Mouse (Mus musculus) hindbrain, embryonic 16.5 days (tissue): ENCODE results near the gene Pde7b. TPM values are rescaled to one million over a fixed set of nuclear protein-coding genes. Genes with fewer than 3 reads are reported as not detected.
A peak's percentile ranks its signal among the peaks of the same experiment; 100 is the strongest.

Experiments used
- ATAC-seq: fragments of 200-750 bp; cut with Nextera tagmentation; 2 replicates; pipeline ENCODE4 v1.8.0; 2017; ENCODE audit warnings: moderate TSS enrichment, moderate library complexity
- H3K27ac ChIP-seq: fragments of 300-500 bp; sonication (generic); 2 replicates; pipeline ENCODE4 v1.5.1; 2014; ENCODE audit warnings: low read depth, mild to moderate bottlenecking, control low read depth, low read length, moderate library complexity
- H3K27me3 ChIP-seq: fragments of 300-500 bp; sonication (generic); replicated peaks from 2 replicates; pipeline ENCODE4 v1.6.1; 2014; ENCODE audit warnings: low read length; ENCODE audit not compliant: control insufficient read depth, insufficient read depth
- H3K36me3 ChIP-seq: fragments of 300-500 bp; sonication (generic); 2 replicates; pipeline ENCODE4 v1.6.1; 2014; ENCODE audit warnings: mild to moderate bottlenecking, low read length, moderate library complexity, mixed read lengths; ENCODE audit not compliant: control insufficient read depth, insufficient read depth
- H3K4me1 ChIP-seq: fragments of 300-500 bp; sonication (generic); 2 replicates; pipeline ENCODE4 v1.6.1; 2014; ENCODE audit warnings: low read depth, low read length; ENCODE audit not compliant: control insufficient read depth, insufficient read depth
- H3K4me2 ChIP-seq: fragments of 300-500 bp; sonication (generic); 2 replicates; pipeline ENCODE4 v1.6.1; 2014; ENCODE audit warnings: mild to moderate bottlenecking, low read length, control low read depth, moderate library complexity
- H3K4me3 ChIP-seq: fragments of 300-500 bp; sonication (generic); 2 replicates; pipeline ENCODE4 v1.5.1; 2014; ENCODE audit warnings: mild to moderate bottlenecking, low read length, control low read depth, moderate library complexity
- H3K9ac ChIP-seq: fragments of 300-500 bp; sonication (generic); 2 replicates; pipeline ENCODE4 v1.6.1; 2014; ENCODE audit warnings: low read depth, mild to moderate bottlenecking, control low read depth, low read length, moderate library complexity
- H3K9me3 ChIP-seq: fragments of 300-500 bp; sonication (generic); 2 replicates; pipeline ENCODE4 v1.6.1; 2014; ENCODE audit warnings: mild to moderate bottlenecking, low read length, moderate library complexity; ENCODE audit not compliant: control insufficient read depth
- WGBS: fragments of 180-500 bp; shearing (Covaris S2); extraction: QIAGEN DNeasy Blood & Tissue Kit; methylation state at CpG from one replicate; pipeline ENCODE4 v1.1.7; 2014; 5-methylcytosine and 5-hydroxymethylcytosine counted together
- polyA plus RNA-seq: library from polyadenylated mRNA; unstranded; fragments of >200 nt; fragmentation: Nextera tagmentation; extraction: Ambion mirVana; gene quantifications from 2 replicates; pipeline ENCODE4 v1.2.1, GENCODE M21; 2015

Gene Pde7b
- polyA plus RNA-seq, 1 experiment from 2014 or later = 2.8 TPM

DNA sequence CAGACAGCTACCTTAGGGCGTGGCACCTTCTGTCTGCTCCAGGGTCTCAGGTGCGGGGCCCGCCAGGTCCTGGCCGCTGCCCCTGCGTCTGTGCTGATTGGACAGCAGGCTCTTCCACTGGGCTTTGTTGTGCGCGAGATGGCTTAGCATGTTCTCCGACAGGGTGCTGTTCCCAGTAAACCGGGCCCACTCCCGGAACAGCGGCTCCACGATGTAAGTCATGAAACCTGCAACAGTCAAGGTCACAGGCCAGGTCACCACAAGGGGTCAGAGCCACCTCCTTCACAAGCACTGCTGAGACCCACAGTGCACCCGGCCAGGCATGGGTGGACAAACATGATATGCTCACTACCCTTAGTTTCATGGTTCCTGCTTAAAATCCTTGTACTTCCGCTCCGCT, 324.5 kb downstream of the Pde7b start:
- H3K27ac ChIP-seq = no peak overlapping the region
- H3K9ac ChIP-seq = no peak overlapping the region
- no peak for ATAC-seq
- no peaks in the 10 kb centered on the region for H3K36me3 ChIP-seq
- WGBS = 69% methylated on average over 15 of the region's 15 CpGs
- H3K27me3 ChIP-seq = no peaks in the 10 kb centered on the region
- H3K9me3 ChIP-seq = no peaks in the 10 kb centered on the region
- no peak overlapping the region for H3K4me3 ChIP-seq
- H3K4me2 ChIP-seq = no peak overlapping the region
- H3K4me1 ChIP-seq = no peaks in the 10 kb centered on the region

- Histone ChIP-seq H3K4me2 (no peak overlapping the region), H3K4me1 (no peaks in the 10 kb centered on the region), H3K27ac (no peak overlapping the region), H3K4me3 (no peak overlapping the region), H3K27me3 (no peaks in the 10 kb centered on the region), H3K9ac (no peak overlapping the region), H3K9me3 (no peaks in the 10 kb centered on the region), H3K36me3 (no peaks in the 10 kb centered on the region)
- WGBS = 69% methylated on average over 12 of the region's 12 CpGs
- ATAC-seq = no peak
Observed at GRCm38 (mm10) chr10:20398641-20399390, 326.1 kb downstream of the Pde7b start.

GRCm38 (mm10) chr10:20398224-20398623, 326.7 kb downstream of the Pde7b start:
- Histone ChIP-seq H3K4me3 (no peak overlapping the region), H3K4me2 (no peak overlapping the region), H3K9ac (no peak overlapping the region), H3K36me3 (no peaks in the 10 kb centered on the region), H3K4me1 (no peaks in the 10 kb centered on the region), H3K9me3 (no peaks in the 10 kb centered on the region), H3K27ac (no peak overlapping the region), H3K27me3 (no peaks in the 10 kb centered on the region)
- no peak for ATAC-seq
- WGBS = 86% methylated on average over 6 of the region's 6 CpGs

DNA sequence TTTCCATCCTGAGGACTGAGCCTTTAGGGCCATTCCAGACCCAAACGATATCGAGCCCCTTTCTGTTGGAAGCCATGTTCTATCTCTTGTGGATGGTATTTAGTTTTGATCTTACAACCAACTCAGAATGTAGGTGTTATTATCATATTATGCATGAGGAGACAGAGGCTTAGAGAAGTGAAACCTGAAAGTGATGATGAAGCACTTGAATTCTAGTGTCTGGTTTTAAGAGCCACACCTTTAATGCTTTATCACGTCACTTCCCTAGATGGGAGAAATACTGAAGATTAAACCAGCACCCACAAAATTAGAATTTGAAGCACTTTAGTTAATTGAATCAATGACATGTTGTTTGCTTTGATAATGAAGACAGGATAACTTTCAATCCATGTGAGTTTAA, 329.1 kb downstream of the Pde7b start:
- H3K27me3 ChIP-seq = no peaks in the 10 kb centered on the region
- no peak for ATAC-seq
- WGBS = 93% methylated on average over 3 of the region's 3 CpGs
- H3K9ac ChIP-seq = no peak overlapping the region
- H3K4me2 ChIP-seq = no peak overlapping the region
- H3K4me3 ChIP-seq = no peak overlapping the region
- H3K9me3 ChIP-seq = no peaks in the 10 kb centered on the region
- no peaks in the 10 kb centered on the region for H3K4me1 ChIP-seq
- no peaks in the 10 kb centered on the region for H3K36me3 ChIP-seq
- H3K27ac ChIP-seq = no peak overlapping the region

DNA sequence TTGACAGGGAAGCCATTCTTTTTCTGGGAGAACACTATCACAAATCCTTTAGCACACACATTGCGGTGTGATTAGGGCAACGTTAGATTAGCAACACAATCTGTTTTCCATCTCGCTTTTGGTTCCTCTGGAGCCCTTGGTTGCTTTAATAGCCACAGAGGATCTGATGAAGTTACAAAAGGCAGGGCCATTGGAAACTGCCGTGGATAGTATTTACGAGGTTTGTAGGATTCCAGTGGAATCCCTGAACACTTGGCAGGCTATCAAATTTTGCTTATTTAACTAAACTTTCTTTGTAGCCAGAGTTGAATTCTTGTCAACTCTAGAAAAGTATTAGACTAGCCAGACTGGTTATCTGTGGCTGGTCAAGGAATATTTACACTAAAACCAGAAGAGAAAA, 330.1 kb downstream of the Pde7b start:
- H3K36me3 ChIP-seq = no peaks in the 10 kb centered on the region
- no peak overlapping the region for H3K4me3 ChIP-seq
- no peak overlapping the region for H3K9ac ChIP-seq
- no peaks in the 10 kb centered on the region for H3K27me3 ChIP-seq
- no peaks in the 10 kb centered on the region for H3K4me1 ChIP-seq
- H3K27ac ChIP-seq = no peak overlapping the region
- 69% methylated on average over 5 of the region's 5 CpGs for WGBS
- no peak for ATAC-seq
- no peaks in the 10 kb centered on the region for H3K9me3 ChIP-seq
- no peak overlapping the region for H3K4me2 ChIP-seq

GRCm38 (mm10) chr10:20390568-20390967, 334.3 kb downstream of the Pde7b start:
- Histone ChIP-seq H3K27me3 (no peaks in the 10 kb centered on the region), H3K4me1 (no peaks in the 10 kb centered on the region), H3K4me3 (no peak overlapping the region), H3K4me2 (no peak overlapping the region), H3K9me3 (no peaks in the 10 kb centered on the region), H3K9ac (no peak overlapping the region), H3K27ac (no peak overlapping the region), H3K36me3 (no peaks in the 10 kb centered on the region)
- no peak for ATAC-seq
- 59% methylated on average over 3 of the region's 3 CpGs for WGBS

DNA sequence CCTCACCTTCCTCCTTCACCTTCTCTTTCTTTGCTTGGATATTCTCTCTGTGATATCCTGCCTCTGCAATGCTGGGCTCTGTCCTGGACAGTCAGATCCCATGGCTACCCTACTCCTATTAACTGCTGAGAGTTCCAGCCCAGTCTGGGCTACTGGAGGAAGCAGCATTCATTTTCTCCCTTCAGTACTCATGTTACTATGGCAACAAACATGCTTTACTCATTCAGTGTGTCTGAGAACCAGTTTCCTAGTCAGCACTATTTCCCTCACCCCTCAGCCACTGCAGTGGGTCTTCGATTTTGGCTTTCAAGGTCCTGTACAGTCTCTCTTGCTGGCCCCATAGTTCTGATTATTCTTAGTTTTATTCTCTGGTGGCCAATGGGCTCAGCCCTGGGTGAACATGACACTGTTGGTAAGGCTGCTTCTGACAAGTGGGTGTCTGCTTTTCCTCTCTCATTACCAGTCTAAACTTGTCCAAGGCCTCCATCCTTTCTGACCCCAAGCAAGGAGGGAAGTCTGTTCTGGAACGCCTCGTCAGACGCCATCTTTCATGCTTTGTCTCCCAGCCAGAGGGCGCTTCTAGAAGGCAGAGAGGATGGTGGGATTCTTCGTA, 342.0 kb downstream of the Pde7b start:
- H3K9me3 ChIP-seq = no peaks in the 10 kb centered on the region
- H3K4me1 ChIP-seq = peaks cover 3% of the 10 kb centered on the region; the same call in 1 of the 2 replicates
- H3K36me3 ChIP-seq = no peaks in the 10 kb centered on the region
- H3K4me2 ChIP-seq = no peak overlapping the region
- WGBS = 70% methylated on average over 6 of the region's 6 CpGs
- H3K27me3 ChIP-seq = no peaks in the 10 kb centered on the region
- no peak overlapping the region for H3K27ac ChIP-seq
- peak; percentile 92 for ATAC-seq
- H3K4me3 ChIP-seq = no peak overlapping the region
- no peak overlapping the region for H3K9ac ChIP-seq

- Histone ChIP-seq H3K9me3 (no peaks in the 10 kb centered on the region), H3K36me3 (no peaks in the 10 kb centered on the region), H3K27me3 (no peaks in the 10 kb centered on the region), H3K4me1 (peaks cover 3% of the 10 kb centered on the region; the same call in 1 of the 2 replicates), H3K9ac (no peak overlapping the region), H3K4me2 (no peak overlapping the region), H3K27ac (no peak overlapping the region), H3K4me3 (no peak overlapping the region)
- WGBS = 88% methylated on average over 3 of the region's 3 CpGs
- no peak for ATAC-seq
Observed at GRCm38 (mm10) chr10:20381352-20381751, 343.5 kb downstream of the Pde7b start.

GRCm38 (mm10) chr10:20380798-20381197, 344.1 kb downstream of the Pde7b start:
- 80% methylated on average over 3 of the region's 3 CpGs for WGBS
- ATAC-seq = no peak
- H3K27me3 ChIP-seq = no peaks in the 10 kb centered on the region

More at GRCm38 (mm10) chr10:20380798-20381197, 344.1 kb downstream of the Pde7b start:
- Histone ChIP-seq H3K9me3 (no peaks in the 10 kb centered on the region), H3K4me2 (no peak overlapping the region), H3K36me3 (no peaks in the 10 kb centered on the region), H3K27ac (no peak overlapping the region), H3K4me3 (no peak overlapping the region), H3K9ac (no peak overlapping the region), H3K4me1 (peaks cover 3% of the 10 kb centered on the region; the same call in 1 of the 2 replicates)
